8 mouse cellular contexts compared by ENCODE assay signal in the genomic region with DNA sequence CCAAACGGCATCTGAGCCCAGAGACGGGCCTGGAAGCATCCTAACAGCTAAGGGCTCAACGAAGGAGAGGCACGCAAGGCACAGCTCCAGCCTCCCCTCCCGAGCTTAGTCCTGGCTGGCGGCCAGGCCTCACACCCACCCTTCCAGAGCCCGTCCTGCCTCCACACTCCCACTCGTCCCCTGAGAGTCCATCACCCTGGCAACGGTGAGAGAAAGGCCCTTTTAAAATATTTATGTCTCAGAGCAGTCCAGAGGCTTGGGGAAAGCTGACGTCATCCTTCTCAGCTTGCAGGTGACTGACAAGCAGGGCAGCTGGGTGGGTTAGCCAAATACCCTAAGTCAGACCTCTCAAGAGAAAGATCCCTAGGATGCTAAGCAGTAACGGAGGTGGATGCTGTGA. TPM values are rescaled to one million over a fixed set of nuclear protein-coding genes. Genes with fewer than 3 reads are reported as not detected.
DNase-seq lines count a peak whose midpoint lies in the region; ATAC-seq and TF ChIP-seq lines count a peak whose summit lies in the region.

No protein-coding gene starts in this region.

- WGBS in embryonic facial prominence, embryonic 14.5 days = 16% methylated on average over 11 of the region's 11 CpGs
- whole genome bisulfite sequencing in heart, adult 2 months = 13% methylated on average over 11 of the region's 11 CpGs
- 7% methylated on average over 11 of the region's 11 CpGs for WGBS in limb, embryonic 14.5 days
- 6% methylated on average over 11 of the region's 11 CpGs for WGBS in neural tube, embryonic 15.5 days

- no peak overlapping the region for H3K9ac ChIP-seq in embryonic facial prominence, embryonic 14.5 days (ENCODE audit: low read depth, low read length)
- H3K9ac ChIP-seq in heart, adult 2 months (ENCODE audit: low read depth, low read length) = no peak overlapping the region
- H3K9ac ChIP-seq in limb, embryonic 14.5 days (ENCODE audit: low read depth, low read length, severe bottlenecking) = no peak overlapping the region; the same call in 1 of the 2 replicates
- 0 out of 2 replicates have a peak overlapping the region, but pooled peaks have one; percentile 6 for H3K9ac ChIP-seq in neural tube, embryonic 15.5 days (replicated peaks)

- no peak overlapping the region for H3K4me3 ChIP-seq in embryonic facial prominence, embryonic 14.5 days (ENCODE audit: low read depth, low read length)
- no peak overlapping the region for H3K4me3 ChIP-seq in heart, adult 2 months
- no peak overlapping the region for H3K4me3 ChIP-seq in limb, embryonic 14.5 days (replicated peaks; ENCODE audit: low read length)
- no peak overlapping the region for H3K4me3 ChIP-seq in neural tube, embryonic 15.5 days (replicated peaks)

- H3K4me2 ChIP-seq in embryonic facial prominence, embryonic 14.5 days (ENCODE audit: low read depth, low read length) = peak overlapping the region; percentile 16; the same call in 1 of the 2 replicates
- H3K4me2 ChIP-seq in limb, embryonic 14.5 days (replicated peaks; ENCODE audit: low read depth, low read length, severe bottlenecking) = peak overlapping the region; percentile 5; the same call in 1 of the 2 replicates
- H3K4me2 ChIP-seq in neural tube, embryonic 15.5 days = peak overlapping the region; percentile 19; the same call in 1 of the 2 replicates

- H3K4me1 ChIP-seq in embryonic facial prominence, embryonic 14.5 days (ENCODE audit: control insufficient read depth, insufficient read depth, low read length) = peaks cover 4% of the 10 kb centered on the region; the same call in 1 of the 2 replicates
- H3K4me1 ChIP-seq in heart, adult 2 months (ENCODE audit: control insufficient read depth, insufficient read depth, low read length) = peaks cover 4% of the 10 kb centered on the region
- H3K4me1 ChIP-seq in limb, embryonic 14.5 days (ENCODE audit: control insufficient read depth, insufficient read depth, low read length) = peaks cover 26% of the 10 kb centered on the region
- peaks cover 54% of the 10 kb centered on the region for H3K4me1 ChIP-seq in neural tube, embryonic 15.5 days

- DNase-seq in adrenal gland, postnatal 10 days = peak; percentile 59
- no peak for DNase-seq in adrenal gland, adult 8-10 months
- DNase-seq in embryonic facial prominence, embryonic 14.5 days (ENCODE audit: low spot score) = peak; percentile 96
- peak; percentile 69 to 70 for DNase-seq in heart, adult 2 months
- peak; percentile 79 for DNase-seq in kidney, postnatal 10 days
- peak; percentile 90 for DNase-seq in limb, embryonic 14.5 days (ENCODE audit: low spot score)

- H3K9me3 ChIP-seq in embryonic facial prominence, embryonic 14.5 days (ENCODE audit: control insufficient read depth, low read length) = no peaks in the 10 kb centered on the region
- H3K9me3 ChIP-seq in limb, embryonic 14.5 days (ENCODE audit: control insufficient read depth, low read length) = no peaks in the 10 kb centered on the region
- no peaks in the 10 kb centered on the region for H3K9me3 ChIP-seq in neural tube, embryonic 15.5 days (replicated peaks)

- ATAC-seq in embryonic facial prominence, embryonic 14.5 days (ENCODE audit: low read depth) = peak; percentile 88
- peak; percentile 88 for ATAC-seq in limb, embryonic 14.5 days (ENCODE audit: low FRiP score, low read depth)
- peak; percentile 73 for ATAC-seq in neural tube, embryonic 15.5 days (ENCODE audit: low FRiP score)
- ATAC-seq in erythroblast, adult 5-6 weeks (replicated peaks; ENCODE audit: low FRiP score, poor library complexity, severe bottlenecking) = no peak

- peaks cover 56% of the 10 kb centered on the region for H3K36me3 ChIP-seq in embryonic facial prominence, embryonic 14.5 days (ENCODE audit: control insufficient read depth, insufficient read depth, low read length)
- no peaks in the 10 kb centered on the region; the same call in 1 of the 2 replicates for H3K36me3 ChIP-seq in heart, adult 2 months (ENCODE audit: control insufficient read depth, insufficient read depth, low read length)
- peaks cover 43% of the 10 kb centered on the region for H3K36me3 ChIP-seq in limb, embryonic 14.5 days (ENCODE audit: control insufficient read depth, insufficient read depth, low read length)
- peaks cover 27% of the 10 kb centered on the region for H3K36me3 ChIP-seq in neural tube, embryonic 15.5 days

- H3K79me2 ChIP-seq in heart, adult 2 months (replicated peaks; ENCODE audit: control insufficient read depth, insufficient read depth, low read length) = no peaks in the 10 kb centered on the region

- no peaks in the 10 kb centered on the region for H3K27me3 ChIP-seq in embryonic facial prominence, embryonic 14.5 days (replicated peaks; ENCODE audit: control insufficient read depth, insufficient read depth, low read length)
- no peaks in the 10 kb centered on the region for H3K27me3 ChIP-seq in heart, adult 2 months (ENCODE audit: control insufficient read depth, insufficient read depth, low read length)
- no peaks in the 10 kb centered on the region for H3K27me3 ChIP-seq in limb, embryonic 14.5 days (ENCODE audit: control insufficient read depth, insufficient read depth, low read length)
- H3K27me3 ChIP-seq in neural tube, embryonic 15.5 days (replicated peaks) = no peaks in the 10 kb centered on the region

- no peak for TF ChIP-seq CTCF in heart, adult 2 months (IDR thresholded peaks at IDR 0.05)

- TF ChIP-seq POLR2A in heart, adult 2 months (IDR thresholded peaks at IDR 0.05; ENCODE audit: insufficient read depth, low read depth, low read length) = no peak
- TF ChIP-seq POLR2A in limb, embryonic 14.5 days (IDR thresholded peaks at IDR 0.05; ENCODE audit: borderline replicate concordance, extremely low read depth, insufficient read depth, insufficient read length) = no peak

- no peak for TF ChIP-seq EP300 in heart, adult 2 months (IDR thresholded peaks at IDR 0.05; ENCODE audit: insufficient read depth, low read depth, low read length)

- H3K27ac ChIP-seq in embryonic facial prominence, embryonic 14.5 days (replicated peaks; ENCODE audit: low read depth, low read length) = peak overlapping the region; percentile 84
- H3K27ac ChIP-seq in heart, adult 2 months = no peak overlapping the region; the same call in 1 of the 2 replicates
- H3K27ac ChIP-seq in limb, embryonic 14.5 days (replicated peaks; ENCODE audit: low read depth, low read length) = peak overlapping the region; percentile 80
- H3K27ac ChIP-seq in neural tube, embryonic 15.5 days (replicated peaks) = peak overlapping the region; percentile 85

- intact Hi-C loops in heart, adult 2 months (cut with DNase I) = loop anchor here (2.0 to 5.0 kb wide), 3 partner anchors 82 to 385 kb away; no protein-coding TSS in a partner anchor

RNA-seq across cellular contexts. Expression of a gene that starts 5.8 kb away (rescaled TPM):
- 10 to 100 TPM in 1 of 2 experiments, 1 to 10 TPM in 1; 9.7 to 11.4 TPM for total RNA-seq in adrenal gland, postnatal 10 days (2021)
- 10 to 100 TPM; 10.5 to 13.9 (median 11.1) TPM for total RNA-seq in adrenal gland, adult 8-10 months (2022)
- 22.1 and 25.0 TPM in 2 replicates for polyA plus RNA-seq in embryonic facial prominence, embryonic 14.5 days (2014; fragmentation: Nextera tagmentation; extraction: Ambion mirVana)
- total RNA-seq in heart, adult 2 months (2021) = 1 to 10 TPM; 4.8 to 5.0 TPM
- polyA plus RNA-seq in heart, adult 2 months (2012; rRNA removed) = 13.4 and 14.4 TPM in 2 replicates
- polyA plus RNA-seq in limb, embryonic 14.5 days (2012; rRNA removed) = 49.1 and 77.0 TPM in 2 replicates
- polyA plus RNA-seq in limb, embryonic 14.5 days (2014; fragmentation: Nextera tagmentation; extraction: Ambion mirVana) = 24.1 and 27.1 TPM in 2 replicates
- 13.9 and 15.4 TPM in 2 replicates for polyA plus RNA-seq in neural tube, embryonic 15.5 days (2015; fragmentation: Nextera tagmentation; extraction: Ambion mirVana)
- total RNA-seq in erythroblast, adult 5-6 weeks (2015; ENCODE audit: low replicate concordance) = 6.3 and 14.4 TPM in 2 replicates
- 0.28 and 0.68 TPM in 2 replicates for total RNA-seq in erythroblast, adult 5-6 weeks (2017; ENCODE audit: low replicate concordance)

RNA-seq across cellular contexts. Expression of a gene that starts 29.9 kb away (rescaled TPM):
- total RNA-seq in adrenal gland, postnatal 10 days (2021) = 10 to 100 TPM; 70.4 to 80.6 TPM
- 100 to 1,000 TPM in 2 of 4 experiments, 10 to 100 TPM in 2; 79.9 to 108 (median 103) TPM for total RNA-seq in adrenal gland, adult 8-10 months (2022)
- 14.1 and 14.8 TPM in 2 replicates for polyA plus RNA-seq in embryonic facial prominence, embryonic 14.5 days (2014; fragmentation: Nextera tagmentation; extraction: Ambion mirVana)
- total RNA-seq in heart, adult 2 months (2021) = 10 to 100 TPM; 69.6 to 79.2 TPM
- 28.2 and 57.9 TPM in 2 replicates for polyA plus RNA-seq in heart, adult 2 months (2012; rRNA removed)
- 35.2 and 40.5 TPM in 2 replicates for polyA plus RNA-seq in limb, embryonic 14.5 days (2012; rRNA removed)
- 14.6 and 15.2 TPM in 2 replicates for polyA plus RNA-seq in limb, embryonic 14.5 days (2014; fragmentation: Nextera tagmentation; extraction: Ambion mirVana)
- polyA plus RNA-seq in neural tube, embryonic 15.5 days (2015; fragmentation: Nextera tagmentation; extraction: Ambion mirVana) = 17.4 and 17.9 TPM in 2 replicates
- 7.9 and 11.9 TPM in 2 replicates for total RNA-seq in erythroblast, adult 5-6 weeks (2015; ENCODE audit: low replicate concordance)
- 7.6 and 10.3 TPM in 2 replicates for total RNA-seq in erythroblast, adult 5-6 weeks (2017; ENCODE audit: low replicate concordance)

RNA-seq across cellular contexts. Expression of a gene that starts 39.6 kb away (rescaled TPM):
- 10 to 100 TPM; 64.3 to 83.7 TPM for total RNA-seq in adrenal gland, postnatal 10 days (2021)
- total RNA-seq in adrenal gland, adult 8-10 months (2022) = 10 to 100 TPM; 70.1 to 80.2 (median 76.4) TPM
- polyA plus RNA-seq in embryonic facial prominence, embryonic 14.5 days (2014; fragmentation: Nextera tagmentation; extraction: Ambion mirVana) = 94.2 and 104 TPM in 2 replicates
- total RNA-seq in heart, adult 2 months (2021) = 10 to 100 TPM; 38.1 to 41.7 TPM
- 11.4 and 11.7 TPM in 2 replicates for polyA plus RNA-seq in heart, adult 2 months (2012; rRNA removed)
- 96.6 and 97.6 TPM in 2 replicates for polyA plus RNA-seq in limb, embryonic 14.5 days (2012; rRNA removed)
- 107 and 122 TPM in 2 replicates for polyA plus RNA-seq in limb, embryonic 14.5 days (2014; fragmentation: Nextera tagmentation; extraction: Ambion mirVana)
- 105 and 106 TPM in 2 replicates for polyA plus RNA-seq in neural tube, embryonic 15.5 days (2015; fragmentation: Nextera tagmentation; extraction: Ambion mirVana)
- total RNA-seq in erythroblast, adult 5-6 weeks (2015; ENCODE audit: low replicate concordance) = 20.9 and 26.3 TPM in 2 replicates
- total RNA-seq in erythroblast, adult 5-6 weeks (2017; ENCODE audit: low replicate concordance) = 20.2 and 24.3 TPM in 2 replicates

Comparison
In these comparisons a context has a peak if more than half of its experiments do, and no peak if none do; other contexts are left out.
1. RNA of a gene that starts 29.9 kb away (total RNA-seq): 79.9 to 108 TPM in adrenal gland, adult 8-10 months, 70.4 to 80.6 TPM in adrenal gland, postnatal 10 days and 69.6 to 79.2 TPM in heart, adult 2 months; 7.6 to 11.9 TPM in erythroblast, adult 5-6 weeks; every median in the first group is over 4 times any median in the second.
2. Peak in every context shown above with its lines, with median percentiles within 50 percentile points of each other: H3K4me2 ChIP-seq.